Mouse (Mus musculus) megakaryocyte, embryonic 14.5 days (primary cell): ENCODE data around the gene Map3k13.

Experiments
- FLI1 ChIP-seq: IDR thresholded peaks from 2 replicates; pipeline ENCODE4 v1.6.1; 2012; ENCODE audit warnings: low read length, inconsistent platforms, mixed read lengths
- GATA1 ChIP-seq: IDR thresholded peaks from 3 replicates; pipeline ENCODE4 v1.6.1; 2012; ENCODE audit warnings: mixed read lengths, low read length, inconsistent platforms, borderline replicate concordance

DNA sequence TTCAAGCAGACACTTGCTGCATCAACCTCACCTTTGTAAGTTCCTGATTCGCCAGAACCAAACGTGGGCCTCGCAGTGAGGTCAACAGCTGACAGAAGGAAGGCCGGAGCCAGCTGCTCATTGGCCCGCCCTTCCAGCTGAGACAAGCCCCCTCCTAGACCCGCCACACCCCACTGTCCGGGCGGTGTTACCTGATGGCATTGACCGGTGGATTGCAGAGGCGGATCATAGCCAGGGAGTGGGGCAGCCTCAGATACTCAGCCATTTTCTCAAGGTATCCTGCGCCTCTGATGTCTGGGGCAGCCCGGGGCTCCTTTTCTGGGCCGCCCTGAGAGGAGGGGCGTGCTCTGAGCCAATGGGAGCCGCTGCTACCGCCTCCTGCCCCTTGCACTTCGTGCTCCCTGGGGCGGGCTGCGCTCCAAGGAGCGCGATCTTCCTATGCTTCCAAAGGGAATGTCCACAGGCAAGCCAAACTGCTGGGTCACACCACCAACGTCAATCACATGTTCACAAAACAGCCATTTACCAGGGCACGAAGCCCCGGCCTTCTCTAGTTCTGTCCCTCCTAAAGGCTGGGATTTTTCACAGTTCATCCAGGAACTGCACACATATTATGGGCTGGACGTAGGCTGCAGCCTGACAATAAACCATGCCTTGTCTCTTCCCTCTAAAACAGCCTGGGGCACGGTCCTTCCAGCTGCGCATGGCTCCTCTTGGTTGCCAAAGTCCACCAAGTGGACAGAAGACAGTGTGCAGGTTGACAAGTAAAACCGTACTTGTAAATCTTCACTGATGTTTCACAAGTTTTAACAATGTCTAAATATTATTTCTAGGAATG, 6.4 kb upstream of the Map3k13 start, which contains the start of gene Ehhadh:
- TF ChIP-seq GATA1, result no peak
- no peak for TF ChIP-seq FLI1
